Mouse (Mus musculus) heart, postnatal 0 days (tissue): ENCODE results near the gene Reln.

ENCODE experiments used
- CTCF ChIP-seq: IDR thresholded peaks from 2 replicates; pipeline ENCODE4 v1.5.1; 2016; ENCODE audit warnings: antibody characterized with exemption, control low read depth, low read depth
- EP300 ChIP-seq: IDR thresholded peaks from 2 replicates; pipeline ENCODE4 v1.6.1; 2016; ENCODE audit warnings: antibody characterized with exemption, low read depth

GRCm38 (mm10) chr5:22208311-22209021 lies 136.0 kb downstream of the Reln start:
- TF ChIP-seq CTCF (no peak), EP300 (no peak)
